Mouse (Mus musculus) heart, postnatal 36 days (tissue): ENCODE measurements around the gene 4933411K16Rik. TPM values are rescaled to one million over a fixed set of nuclear protein-coding genes. Genes with fewer than 3 reads are reported as not detected.
A peak's percentile ranks its signal among the peaks of the same experiment; 100 is the strongest.
"Not testable (repeated sequence)": the region's sequence is repeated elsewhere in the genome, so short reads cannot be mapped to it uniquely, and the experiment has no call there.

ENCODE experiments used
- DNase-seq, 2 experiments: peaks; one replicate each; pipeline ENCODE4 v3.0.0; 2021 to 2022
- intact Hi-C: fragments of 180-260 bp; cut with DNase I; formaldehyde crosslinking; loops from one replicate; pipeline ENCODE4 v1.15.1; 2025
- total RNA-seq, 2 experiments: library from RNA; stranded (reverse); gene quantifications; 2 replicates each; pipeline ENCODE4 v1.2.3; 2021

4933411K16Rik gene
- total RNA-seq, 2 experiments from 2014 or later = not detected

DNA sequence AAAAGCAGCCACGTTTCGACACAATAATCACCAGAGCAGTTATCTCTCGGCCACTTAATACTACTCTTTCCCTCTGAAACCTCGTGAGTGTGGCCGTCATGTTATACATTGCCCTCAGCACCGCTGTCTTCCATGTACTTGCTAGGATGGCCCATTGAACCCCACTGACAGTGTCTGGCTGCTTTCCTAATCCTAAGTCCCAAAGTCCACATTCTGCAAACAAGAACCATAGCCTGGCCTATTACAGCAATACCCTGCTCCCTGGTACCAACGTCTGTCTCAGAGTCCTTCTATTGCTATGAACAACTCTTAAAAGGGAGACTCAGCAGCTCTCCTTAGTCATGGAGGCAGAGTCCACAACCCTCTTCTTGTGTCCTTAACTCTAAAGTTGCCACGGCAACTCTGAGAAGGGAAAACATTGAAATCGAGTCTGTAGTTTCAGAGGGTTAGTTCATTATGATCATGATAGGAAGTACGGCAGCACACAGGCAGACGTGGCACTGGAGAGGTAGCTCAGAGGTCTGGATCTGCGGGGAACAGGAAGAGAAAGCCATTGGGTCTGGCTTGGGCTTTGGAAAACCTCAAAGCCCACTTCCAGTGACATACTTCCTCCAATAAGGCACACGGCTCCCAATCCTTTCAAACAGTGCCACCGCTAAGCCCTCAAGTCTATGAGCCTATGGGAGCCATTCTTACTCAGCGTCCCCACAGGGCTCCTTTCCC is 20.0 kb downstream of the 4933411K16Rik start:
- intact Hi-C loops = no loop called here
- no peak for DNase-seq

DNA sequence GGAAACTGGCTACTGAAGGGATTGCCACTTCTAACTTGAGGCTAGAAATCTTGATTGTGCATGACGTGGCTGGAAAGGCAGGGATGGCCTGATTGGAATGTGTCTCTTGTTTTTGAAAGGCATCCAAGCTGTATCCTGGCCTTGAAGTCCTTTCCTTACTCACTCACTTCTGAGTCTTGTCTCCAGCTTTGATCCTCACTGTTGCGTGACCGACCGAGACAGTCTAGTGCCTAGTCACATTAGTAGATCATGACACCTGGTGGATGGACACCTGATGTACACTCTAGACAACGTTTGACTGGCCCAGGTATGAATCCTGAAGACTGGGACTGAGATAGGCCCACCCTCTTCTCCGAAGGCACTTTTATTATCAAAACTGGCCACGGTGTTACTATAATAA is 20.8 kb downstream of the 4933411K16Rik start:
- no peak for DNase-seq
- intact Hi-C loops = no loop called here

DNA sequence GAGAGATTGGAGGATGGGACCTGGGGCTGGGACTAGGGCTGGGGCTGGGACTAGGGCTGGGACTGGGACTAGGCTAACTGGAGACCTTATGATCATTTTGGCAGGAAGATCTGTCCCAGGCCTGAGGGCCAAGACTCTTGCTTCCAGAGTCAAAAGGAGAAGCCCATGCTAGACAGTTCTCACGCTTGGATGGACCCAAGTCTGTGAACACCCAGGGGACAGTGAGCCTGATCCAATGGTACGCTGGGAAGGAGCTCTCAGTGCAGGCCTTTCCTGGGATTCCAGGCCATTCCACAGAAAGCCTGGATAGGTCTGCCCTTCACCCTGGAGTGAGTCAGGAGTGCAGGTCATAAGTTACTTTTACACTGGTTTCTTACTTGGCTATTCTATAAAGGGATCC is 23.0 kb downstream of the 4933411K16Rik start:
- no peak for DNase-seq
- intact Hi-C loops = no loop called here

DNA sequence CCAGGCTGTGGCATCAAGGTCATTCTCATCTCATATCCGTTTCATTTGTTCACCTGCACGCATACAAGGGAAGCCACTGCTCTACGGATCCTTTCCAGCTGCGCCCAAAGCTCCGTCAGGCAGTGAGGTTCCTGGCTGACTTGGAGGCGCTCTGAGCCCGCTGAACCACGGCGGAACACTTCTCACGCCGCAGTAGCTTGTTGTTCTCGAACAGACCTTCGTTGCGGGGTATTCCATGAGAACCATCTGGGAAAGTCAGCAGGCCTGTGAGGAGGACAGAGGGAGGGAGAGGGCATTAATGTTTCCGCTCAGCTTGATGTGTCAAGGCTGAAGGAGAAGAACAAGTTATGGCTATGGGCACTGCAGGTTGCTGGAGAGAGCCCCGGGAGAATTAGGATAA is 23.9 kb downstream of the 4933411K16Rik start:
- intact Hi-C loops = no loop called here
- DNase-seq = no peak

DNA sequence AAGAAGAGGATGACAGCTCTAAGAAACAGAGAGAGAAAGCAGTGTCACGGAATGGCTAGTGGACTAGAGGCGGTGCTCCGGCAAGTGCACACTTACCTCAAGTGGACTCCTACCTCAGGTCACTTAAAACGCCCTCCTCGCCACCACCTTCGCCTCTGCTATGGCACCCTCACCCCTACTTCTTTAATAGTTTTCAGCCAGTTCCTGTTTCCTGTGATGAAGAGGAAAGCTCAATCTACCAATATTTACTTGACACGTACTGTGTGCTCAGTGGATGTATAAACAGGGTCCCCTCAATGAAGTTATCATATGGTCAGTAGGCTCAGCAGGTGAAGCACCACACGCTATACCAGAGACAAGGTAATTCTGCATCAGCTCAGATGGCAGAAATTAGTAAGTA is 26.5 kb downstream of the 4933411K16Rik start:
- no peak for DNase-seq
- intact Hi-C loops = no loop called here

DNA sequence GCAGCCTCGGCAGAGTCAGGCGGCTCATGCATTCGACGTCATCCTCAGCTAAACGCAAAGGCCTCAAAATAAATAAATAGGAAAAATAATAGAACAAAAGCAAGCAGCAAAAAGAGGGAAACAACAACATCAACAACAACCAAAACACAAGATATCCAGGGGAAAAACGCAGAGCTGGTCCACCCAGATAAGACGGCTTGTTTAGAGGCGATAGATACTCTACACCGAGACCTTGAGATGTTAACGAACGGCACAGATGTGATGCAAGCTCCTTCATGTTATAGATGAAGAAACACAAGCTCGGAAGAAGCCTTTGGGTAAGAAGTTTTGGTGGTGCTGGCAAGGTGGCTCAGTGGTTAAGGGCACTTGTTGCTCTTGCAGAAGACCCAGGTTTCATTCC is 27.0 kb downstream of the 4933411K16Rik start:
- intact Hi-C loops = no loop called here
- DNase-seq = no peak

DNA sequence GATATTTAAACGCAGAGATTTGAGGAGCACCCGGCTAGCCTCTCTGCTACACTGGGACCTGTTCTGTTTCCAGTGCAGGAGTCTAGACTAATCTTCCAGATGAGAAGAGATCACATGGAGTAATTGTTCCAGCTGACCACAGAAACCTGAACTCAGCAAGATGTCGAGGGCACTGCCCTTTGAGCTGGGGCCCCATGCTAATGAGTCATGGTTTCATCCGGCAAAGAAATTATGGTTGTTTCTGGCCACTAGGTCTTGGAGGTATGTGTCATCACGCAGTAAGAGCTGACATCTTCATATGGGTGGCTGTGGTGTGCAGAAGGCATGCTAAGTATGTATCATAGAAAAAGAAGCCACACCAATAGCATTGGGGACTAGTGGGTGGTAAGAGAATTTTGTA is 27.9 kb downstream of the 4933411K16Rik start:
- intact Hi-C loops = no loop called here
- DNase-seq = no peak

DNA sequence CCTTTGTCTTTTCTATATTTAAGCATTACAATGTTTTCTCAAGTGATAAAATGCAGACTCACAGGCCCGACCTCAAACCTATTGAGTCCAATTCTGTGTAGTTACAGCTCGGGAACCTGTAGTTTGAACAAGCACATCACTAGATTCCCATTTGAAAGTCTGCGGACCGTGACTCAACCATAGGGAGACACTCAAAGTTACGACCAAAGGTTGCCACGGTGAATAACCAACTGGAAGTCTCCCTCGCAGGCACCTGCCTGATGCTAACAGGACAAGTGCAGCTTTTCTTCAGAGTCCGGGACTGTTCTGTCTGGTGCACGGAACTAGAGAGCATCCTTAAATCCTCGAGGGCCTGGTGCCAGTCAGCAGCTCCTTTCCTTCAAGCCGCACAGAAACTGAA is 28.4 kb downstream of the 4933411K16Rik start:
- intact Hi-C loops = no loop called here
- no peak for DNase-seq

DNA sequence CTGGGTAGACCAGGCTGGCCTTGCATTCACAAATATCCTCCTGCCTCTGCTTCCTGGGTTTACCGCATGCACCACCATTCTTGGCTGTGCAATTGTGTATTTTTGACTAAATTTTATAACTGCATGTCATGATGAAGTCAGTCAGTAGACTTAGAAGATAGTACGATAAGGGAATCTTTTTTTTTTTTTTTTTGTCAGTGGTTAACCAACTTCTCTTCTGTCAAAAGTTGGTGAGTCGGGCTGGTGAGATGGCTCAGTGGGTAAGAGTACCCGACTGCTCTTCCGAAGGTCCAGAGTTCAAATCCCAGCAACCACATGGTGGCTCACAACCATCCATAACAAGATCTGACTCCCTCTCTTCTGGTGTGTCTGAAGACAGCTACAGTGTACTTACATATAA is 29.6 kb downstream of the 4933411K16Rik start:
- intact Hi-C loops, DNase-seq: not testable (repeated sequence)

DNA sequence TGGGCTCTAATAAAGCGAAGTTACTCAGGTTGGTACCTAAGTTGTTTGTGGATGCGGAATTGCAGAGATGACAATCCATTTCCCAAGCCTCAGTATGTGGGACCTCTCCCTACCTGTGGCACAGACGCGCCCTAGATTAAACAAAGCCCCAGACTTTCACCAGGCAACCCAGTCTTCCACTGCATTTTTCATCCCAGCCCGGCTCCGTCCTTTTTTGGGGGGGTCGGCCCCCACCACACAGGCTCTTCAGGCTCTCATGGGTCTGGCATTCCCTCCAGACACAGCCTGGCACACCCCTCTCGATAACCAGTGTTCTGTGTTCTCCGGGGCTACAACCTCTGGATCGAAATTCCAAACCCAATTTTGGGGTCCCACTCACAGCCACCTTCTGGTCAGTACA is 33.6 kb downstream of the 4933411K16Rik start:
- no peak for DNase-seq
- intact Hi-C loops = loop anchor here (5.0 kb wide), 1 partner anchor 108 kb away; no protein-coding TSS in a partner anchor

DNA sequence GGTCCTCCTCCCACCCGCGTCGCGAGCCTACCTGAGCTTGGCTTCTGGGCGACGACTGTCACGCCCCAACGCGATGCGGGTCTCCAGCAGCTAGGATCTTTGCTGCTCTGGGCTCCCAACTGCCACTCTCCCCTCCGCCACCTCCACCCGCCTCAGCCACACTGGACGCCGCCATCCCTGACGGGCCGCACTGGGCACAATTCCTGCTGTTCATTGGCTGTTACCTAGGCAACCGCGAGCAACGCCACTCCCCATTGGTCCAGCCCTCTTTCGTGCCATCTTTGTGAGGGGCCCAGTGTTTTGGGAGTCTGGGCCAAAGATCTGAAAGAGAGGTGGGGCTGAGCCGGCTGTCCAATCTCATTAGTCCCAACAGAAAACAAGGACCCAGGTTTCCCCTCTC is 34.1 kb downstream of the 4933411K16Rik start, which contains the start of gene Morn4:
Gene Morn4, minus strand, starts transcription at position 192 of the 400 bp plus-strand sequence.
- DNase-seq = peak; percentile 54
- intact Hi-C loops = loop anchor here (5.0 kb wide), 1 partner anchor 109 kb away; no protein-coding TSS in a partner anchor

DNA sequence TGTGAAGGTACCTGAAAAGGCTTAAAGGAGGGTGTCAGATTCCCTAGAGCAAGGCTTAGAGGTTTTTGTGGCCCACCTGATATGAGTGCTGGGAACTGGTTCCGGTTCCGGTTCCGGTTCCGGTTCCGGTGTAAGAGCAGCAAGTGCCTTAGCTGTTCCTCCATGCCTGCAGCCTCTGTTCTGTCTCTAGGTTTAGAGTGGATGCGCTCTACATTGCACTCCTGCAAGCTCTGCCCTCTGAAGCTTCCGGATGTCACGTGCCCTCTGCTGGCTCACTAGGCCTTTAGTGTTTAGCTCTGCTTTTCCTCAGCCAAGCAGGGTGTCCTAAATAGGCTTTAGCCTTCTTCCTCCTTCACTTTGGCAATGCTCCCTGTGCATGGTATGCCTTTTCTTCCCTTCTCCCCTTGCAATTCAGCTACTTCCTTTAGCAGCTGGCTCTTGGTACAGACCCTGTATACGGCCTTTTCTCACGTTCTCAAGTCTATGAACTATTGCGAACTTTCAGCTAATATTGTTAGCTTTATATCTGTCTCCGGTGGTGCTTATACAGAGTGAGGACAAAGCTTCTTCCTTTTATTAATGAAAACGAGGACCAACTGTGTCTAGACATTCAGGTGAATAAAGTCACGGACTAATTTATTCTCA is 37.2 kb downstream of the 4933411K16Rik start:
- peak; percentile 62 for DNase-seq
- intact Hi-C loops = loop anchor here (5.0 kb wide), 1 partner anchor 112 kb away; no protein-coding TSS in a partner anchor

DNA sequence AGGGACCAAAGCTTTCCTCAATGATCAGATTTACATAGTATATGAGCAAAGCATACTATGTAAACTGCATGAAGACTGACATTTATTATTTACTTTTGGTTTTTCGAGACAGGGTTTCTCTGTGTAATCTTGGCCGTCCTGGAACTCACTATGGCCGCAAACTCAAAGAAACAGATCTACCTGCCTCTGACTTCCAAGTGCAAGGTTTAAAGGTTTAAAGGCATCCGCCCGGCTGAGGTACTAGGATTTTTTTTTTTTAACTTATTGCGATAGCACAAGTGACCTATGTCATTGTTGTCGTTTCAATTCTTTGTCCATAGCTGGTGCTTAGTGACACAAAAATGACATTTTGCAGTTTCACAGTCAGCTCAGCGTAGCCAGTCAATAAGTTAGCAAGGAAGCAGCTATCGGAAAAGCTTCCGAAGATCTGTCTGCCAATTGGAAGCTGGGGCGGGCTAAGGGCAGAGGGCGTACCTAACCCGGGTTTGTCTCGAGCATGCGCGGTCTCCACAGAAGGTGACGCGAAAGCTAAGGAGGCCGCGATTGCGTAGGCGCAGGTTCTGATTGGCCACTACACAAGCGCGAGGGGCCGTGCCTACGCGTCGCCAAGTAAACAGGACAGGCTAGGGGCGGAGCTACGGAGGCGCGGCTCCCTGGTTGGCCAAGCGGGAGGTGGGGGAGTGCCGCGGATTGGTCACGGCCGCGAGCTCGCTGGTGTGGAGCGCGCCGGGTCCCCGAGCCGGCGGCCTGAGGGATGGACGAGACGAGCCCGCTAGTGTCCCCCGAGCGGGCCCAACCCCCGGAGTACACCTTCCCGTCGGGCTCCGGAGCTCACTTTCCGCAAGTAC is 37.9 kb downstream of the 4933411K16Rik start, which contains the start of gene Pi4k2a:
Gene Pi4k2a, plus strand, starts transcription at position 723 of the 848 bp plus-strand sequence.
- intact Hi-C loops = loop anchor here (2.0 to 5.0 kb wide), 4 partner anchors 39 to 113 kb away; partner anchors contain the start of gene Avpi1
- DNase-seq = peak; percentile 96 to 97

DNA sequence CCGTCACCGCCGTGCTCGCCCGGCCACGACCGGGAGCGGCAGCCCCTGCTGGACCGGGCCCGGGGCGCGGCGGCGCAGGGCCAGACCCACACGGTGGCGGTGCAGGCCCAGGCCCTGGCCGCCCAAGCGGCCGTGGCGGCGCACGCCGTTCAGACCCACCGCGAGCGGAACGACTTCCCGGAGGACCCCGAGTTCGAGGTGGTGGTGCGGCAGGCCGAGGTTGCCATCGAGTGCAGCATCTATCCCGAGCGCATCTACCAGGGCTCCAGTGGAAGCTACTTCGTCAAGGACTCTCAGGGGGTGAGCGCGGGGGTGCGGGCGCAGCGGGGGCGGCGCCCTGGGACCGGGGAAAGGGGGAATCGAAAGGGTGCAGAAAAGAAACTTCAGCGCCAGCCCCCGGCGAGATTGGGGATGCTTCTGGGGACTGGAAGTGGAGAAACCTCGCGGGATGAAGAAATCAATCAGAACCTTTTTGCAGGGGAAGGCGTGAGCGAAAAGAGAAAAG is 38.6 kb downstream of the 4933411K16Rik start:
- intact Hi-C loops = loop anchor here (2.0 to 5.0 kb wide), 3 partner anchors 38 to 77 kb away; partner anchors contain the start of gene Avpi1
- DNase-seq = no peak

DNA sequence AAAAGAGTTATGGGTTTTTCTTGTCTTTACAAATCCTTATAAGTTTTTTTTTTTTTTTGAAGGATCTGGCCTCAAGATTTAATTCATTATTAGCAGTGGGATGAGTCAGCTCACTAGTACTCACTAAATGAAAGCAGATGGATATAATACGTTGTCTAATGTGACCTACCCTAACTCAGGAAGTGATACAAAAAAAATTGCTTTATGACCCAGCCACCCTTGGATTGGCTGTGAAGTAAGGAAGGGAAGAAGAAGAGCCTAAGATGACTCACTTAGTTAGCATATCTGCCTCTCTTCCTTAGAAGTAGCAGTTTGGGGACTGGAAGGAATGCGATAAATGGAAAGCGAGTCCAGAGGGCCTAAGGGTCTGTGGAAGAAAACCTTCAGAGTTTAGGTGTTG is 47.4 kb downstream of the 4933411K16Rik start:
- DNase-seq = no peak
- intact Hi-C loops = no loop called here

Other genes starting within 250 kb of the 4933411K16Rik start
- gene Frat1, start 222.3 kb upstream of the 4933411K16Rik start, total RNA-seq = 1 to 10 TPM; 4.6 to 6.2 TPM
- gene Frat2, start 204.1 kb upstream of the 4933411K16Rik start, total RNA-seq = 1 to 10 TPM; 5.0 to 7.7 TPM
- gene Rrp12, start 156.1 kb upstream of the 4933411K16Rik start, total RNA-seq = 10 to 100 TPM; 17.0 to 17.3 TPM
- 10 to 100 TPM; 91.8 to 93.2 TPM for gene Pgam1, start 140.3 kb upstream of the 4933411K16Rik start, total RNA-seq
- gene Exosc1, start 118.8 kb upstream of the 4933411K16Rik start, total RNA-seq = 10 to 100 TPM; 12.9 to 14.0 TPM
- gene Zdhhc16, start 118.8 kb upstream of the 4933411K16Rik start, total RNA-seq = 10 to 100 TPM; 16.2 to 17.4 TPM
- gene Mms19, start 71.1 kb upstream of the 4933411K16Rik start, total RNA-seq = 10 to 100 TPM; 17.3 to 18.0 TPM
- 10 to 100 TPM; 19.6 to 21.2 TPM for gene Ubtd1, start 70.5 kb upstream of the 4933411K16Rik start, total RNA-seq
- under 1 TPM; 0.24 to 0.36 TPM for gene Ankrd2, start 16.2 kb upstream of the 4933411K16Rik start, total RNA-seq
- 1 to 10 TPM; 1.4 to 1.7 TPM for gene Hoga1, start 6.6 kb upstream of the 4933411K16Rik start, total RNA-seq
- gene Morn4, start 34.1 kb downstream of the 4933411K16Rik start, total RNA-seq = 1 to 10 TPM; 2.5 to 2.9 TPM
- 10 to 100 TPM; 19.6 to 25.4 TPM for gene Pi4k2a, start 38.2 kb downstream of the 4933411K16Rik start, total RNA-seq
- 10 to 100 TPM; 11.0 to 11.3 TPM for gene Avpi1, start 76.8 kb downstream of the 4933411K16Rik start, total RNA-seq
- gene Marveld1, start 95.2 kb downstream of the 4933411K16Rik start, total RNA-seq = 10 to 100 TPM; 22.2 to 24.0 TPM
- gene Zfyve27, start 111.7 kb downstream of the 4933411K16Rik start, total RNA-seq = 10 to 100 TPM; 25.6 to 25.8 TPM
- 1 to 10 TPM; 5.1 to 5.3 TPM for gene Sfrp5, start 150.0 kb downstream of the 4933411K16Rik start, total RNA-seq
- gene Golga7b, start 195.3 kb downstream of the 4933411K16Rik start, total RNA-seq = under 1 TPM; 0.49 to 0.97 TPM